Mouse (Mus musculus): ENCODE results near the gene Adgrl4.

DNA sequence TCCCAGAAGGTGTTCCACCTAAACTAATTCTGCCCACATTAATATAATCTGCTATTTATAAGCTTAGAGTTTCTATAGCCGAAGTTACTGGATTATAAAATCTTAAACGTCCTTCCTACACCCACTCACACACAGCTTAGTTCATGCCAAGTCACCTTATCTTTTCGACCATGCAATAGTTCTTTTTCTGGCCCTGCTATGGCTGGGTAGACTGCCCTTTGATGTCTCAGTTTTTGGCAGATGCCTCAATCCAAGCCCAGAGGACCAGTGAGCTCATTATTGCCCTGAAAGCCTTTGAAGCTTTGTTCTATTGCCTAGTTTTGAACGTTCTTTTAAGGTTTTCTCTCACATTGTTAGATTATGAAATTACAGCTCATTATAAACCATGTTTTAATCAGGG is 27.5 kb downstream of the Adgrl4 start:
- TF ChIP-seq CTCF (IDR thresholded peaks at IDR 0.05; ENCODE audit: extremely low read depth, insufficient read depth, insufficient read length, insufficient replicate concordance) = no peak
- no peak for TF ChIP-seq POLR2A (IDR thresholded peaks at IDR 0.05; ENCODE audit: low read depth, low read length)

Measured in spleen, adult 2 months (tissue).